Mouse (Mus musculus): ENCODE data around the gene Ndufc2. TPM values are rescaled to one million over a fixed set of nuclear protein-coding genes. Genes with fewer than 3 reads are reported as not detected.

The Ndufc2 gene
- polyA plus RNA-seq, 1 experiment = 389 TPM

DNA sequence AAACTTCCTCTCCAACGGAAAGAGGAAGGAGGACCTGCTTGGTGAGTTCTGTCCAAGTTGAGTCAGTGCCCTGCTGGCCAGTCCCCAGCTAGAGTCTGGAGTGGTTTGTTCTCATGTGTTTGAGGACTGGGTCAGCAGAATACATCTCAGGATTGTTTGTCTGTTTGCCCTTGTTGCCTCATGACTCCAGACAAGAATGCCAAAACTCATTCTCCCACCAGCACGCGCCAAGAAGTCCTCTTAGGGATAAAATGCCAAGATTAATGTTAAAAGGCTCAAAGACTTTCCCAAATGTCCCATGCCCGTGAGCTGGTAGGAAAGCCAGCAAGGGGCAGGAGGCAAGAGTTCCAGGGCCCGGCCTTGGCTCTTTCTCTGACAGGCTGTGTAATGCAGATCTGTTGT lies 42.9 kb upstream of the Ndufc2 start:
- Histone ChIP-seq H3K4me1 (ENCODE audit: control insufficient read depth, insufficient read depth, low read length) (no peaks in the 10 kb centered on the region), H3K36me3 (ENCODE audit: control insufficient read depth, insufficient read depth, low read length) (no peaks in the 10 kb centered on the region), H3K4me3 (ENCODE audit: insufficient read depth, low read depth, low read length) (no peak overlapping the region), H3K27me3 (replicated peaks; ENCODE audit: control insufficient read depth, insufficient read depth, low read length) (no peaks in the 10 kb centered on the region), H3K27ac (ENCODE audit: insufficient read depth, low read depth, low read length) (no peak overlapping the region)
- WGBS = 70% methylated on average over 5 of the region's 5 CpGs
- TF ChIP-seq POLR2A (IDR thresholded peaks at IDR 0.05; ENCODE audit: low read depth, low read length) = no peak
- TF ChIP-seq CTCF (conservative IDR thresholded peaks at IDR 0.05; ENCODE audit: insufficient read depth, insufficient read length, low read depth, low read length) = no peak
- peak; percentile 34 for DNase-seq

DNA sequence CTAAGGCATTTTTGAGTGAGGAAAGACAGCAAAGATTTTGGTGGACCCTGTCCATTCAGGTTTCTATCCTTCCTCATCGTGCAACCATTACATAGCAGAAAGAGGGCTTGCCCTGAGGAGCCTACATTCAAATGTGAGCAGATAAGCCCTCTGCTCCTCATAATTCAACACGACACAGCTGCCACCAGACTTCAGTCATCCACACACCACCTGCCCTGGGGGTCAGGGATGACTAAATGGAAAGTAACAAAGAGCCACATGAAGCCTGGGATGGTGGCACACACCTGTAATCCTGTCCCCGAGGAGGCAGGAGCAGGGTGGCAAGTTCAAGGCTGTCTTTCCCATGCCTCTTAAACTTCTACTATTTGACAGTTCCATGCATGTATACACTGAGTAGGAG lies 42.0 kb upstream of the Ndufc2 start:
- 77% methylated on average over 3 of the region's 3 CpGs for WGBS

DNA sequence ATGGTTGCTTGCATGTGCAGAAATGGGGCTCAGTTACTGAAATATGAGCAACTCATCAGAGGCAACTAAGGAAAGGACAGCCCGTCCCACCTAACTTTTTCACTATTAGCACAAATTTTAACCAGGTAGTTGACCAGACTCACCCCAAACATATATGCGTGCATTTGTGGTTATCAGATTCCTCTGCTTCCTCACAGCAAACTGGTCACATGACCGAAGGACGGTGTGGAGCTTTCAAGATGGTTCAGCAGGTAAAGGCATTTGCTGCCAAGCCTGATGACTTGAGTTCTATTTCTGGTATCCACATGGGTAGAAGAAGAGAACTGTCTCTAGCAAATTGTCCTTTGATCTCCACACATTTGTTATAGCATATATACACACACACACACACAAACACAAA lies 41.5 kb upstream of the Ndufc2 start:
- Histone ChIP-seq H3K4me3 (ENCODE audit: insufficient read depth, low read depth, low read length) (no peak overlapping the region), H3K36me3 (ENCODE audit: control insufficient read depth, insufficient read depth, low read length) (no peaks in the 10 kb centered on the region), H3K4me1 (ENCODE audit: control insufficient read depth, insufficient read depth, low read length) (no peaks in the 10 kb centered on the region), H3K27ac (ENCODE audit: insufficient read depth, low read depth, low read length) (no peak overlapping the region), H3K27me3 (replicated peaks; ENCODE audit: control insufficient read depth, insufficient read depth, low read length) (no peaks in the 10 kb centered on the region)
- WGBS = 86% methylated on average over 4 of the region's 4 CpGs
- DNase-seq = no peak
- TF ChIP-seq CTCF (conservative IDR thresholded peaks at IDR 0.05; ENCODE audit: insufficient read depth, insufficient read length, low read depth, low read length) (no peak), POLR2A (IDR thresholded peaks at IDR 0.05; ENCODE audit: low read depth, low read length) (no peak)

More for the DNA sequence above, 42.0 kb upstream of the Ndufc2 start:
- TF ChIP-seq POLR2A (IDR thresholded peaks at IDR 0.05; ENCODE audit: low read depth, low read length) = no peak
- TF ChIP-seq CTCF (conservative IDR thresholded peaks at IDR 0.05; ENCODE audit: insufficient read depth, insufficient read length, low read depth, low read length) = no peak
- Histone ChIP-seq H3K27me3 (replicated peaks; ENCODE audit: control insufficient read depth, insufficient read depth, low read length) (no peaks in the 10 kb centered on the region), H3K4me3 (ENCODE audit: insufficient read depth, low read depth, low read length) (no peak overlapping the region), H3K4me1 (ENCODE audit: control insufficient read depth, insufficient read depth, low read length) (no peaks in the 10 kb centered on the region), H3K36me3 (ENCODE audit: control insufficient read depth, insufficient read depth, low read length) (no peaks in the 10 kb centered on the region), H3K27ac (ENCODE audit: insufficient read depth, low read depth, low read length) (no peak overlapping the region)
- no peak for DNase-seq

DNA sequence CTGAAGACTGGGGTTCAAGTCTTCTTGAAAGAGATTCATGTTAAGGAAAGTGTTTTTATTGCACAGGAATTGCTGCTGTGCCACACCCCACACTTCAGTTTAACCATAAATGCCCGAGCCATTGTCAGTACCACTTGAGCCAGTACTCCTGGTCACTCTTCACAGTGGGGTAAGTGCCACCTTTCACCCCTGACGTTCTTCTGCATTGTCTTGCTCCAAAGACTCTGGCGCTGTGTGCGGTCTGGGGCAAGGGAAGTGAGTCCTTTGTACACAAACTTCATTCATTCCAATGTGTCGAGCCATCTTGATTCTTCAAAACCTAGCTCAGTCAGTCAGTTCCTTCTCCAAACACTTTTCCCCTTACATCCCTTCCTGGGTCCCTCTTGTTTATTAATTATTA lies 39.6 kb upstream of the Ndufc2 start:
- no peak overlapping the region for H3K27ac ChIP-seq (ENCODE audit: insufficient read depth, low read depth, low read length)
- TF ChIP-seq POLR2A (IDR thresholded peaks at IDR 0.05; ENCODE audit: low read depth, low read length) (no peak), CTCF (conservative IDR thresholded peaks at IDR 0.05; ENCODE audit: insufficient read depth, insufficient read length, low read depth, low read length) (no peak)
- DNase-seq = no peak
- H3K27me3 ChIP-seq (replicated peaks; ENCODE audit: control insufficient read depth, insufficient read depth, low read length) = no peaks in the 10 kb centered on the region; the same call in 1 of the 2 replicates
- WGBS = 70% methylated on average over 5 of the region's 5 CpGs
- H3K4me3 ChIP-seq (ENCODE audit: insufficient read depth, low read depth, low read length) = no peak overlapping the region
- no peaks in the 10 kb centered on the region for H3K36me3 ChIP-seq (ENCODE audit: control insufficient read depth, insufficient read depth, low read length)
- no peaks in the 10 kb centered on the region for H3K4me1 ChIP-seq (ENCODE audit: control insufficient read depth, insufficient read depth, low read length)

DNA sequence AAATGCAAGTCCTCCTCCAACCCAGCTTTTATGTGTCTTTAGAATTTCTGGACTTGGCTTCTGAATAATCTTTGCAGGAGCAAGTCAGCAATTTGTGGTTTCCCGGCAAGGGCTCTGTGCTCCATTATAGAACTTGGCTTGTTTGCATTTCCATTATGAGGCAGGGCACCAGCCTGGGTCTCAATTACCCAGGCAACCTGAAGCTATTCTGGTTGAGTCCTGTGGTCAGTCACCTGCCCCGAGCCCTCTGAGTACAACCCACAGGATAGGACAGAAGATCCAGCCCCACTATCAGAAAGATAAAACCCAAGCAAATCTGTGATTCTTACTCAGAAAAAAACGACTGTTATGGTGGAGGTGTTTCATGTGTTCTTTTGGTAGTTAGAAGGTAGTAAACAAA lies 38.8 kb upstream of the Ndufc2 start:
- H3K36me3 ChIP-seq (ENCODE audit: control insufficient read depth, insufficient read depth, low read length) = no peaks in the 10 kb centered on the region
- 64% methylated on average over 3 of the region's 3 CpGs for WGBS

DNA sequence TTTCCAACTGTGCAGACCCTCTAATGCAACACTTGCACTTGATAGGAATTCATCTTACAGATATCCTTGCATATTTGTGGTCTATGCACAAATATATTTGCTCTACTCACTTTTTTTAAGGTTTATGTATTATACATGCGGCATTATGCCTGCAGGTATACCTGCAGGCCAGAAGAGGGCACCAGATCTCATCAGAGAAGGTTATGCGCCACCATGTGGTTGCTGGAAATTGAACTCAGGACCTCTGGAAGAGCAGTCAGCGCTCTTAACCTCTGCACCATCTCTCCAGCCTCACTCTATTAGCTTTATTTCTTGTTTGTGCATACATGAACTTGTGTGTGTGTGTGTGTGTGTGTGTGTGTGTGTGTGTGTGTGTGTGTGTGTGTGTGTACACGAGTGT lies 38.3 kb upstream of the Ndufc2 start:
- TF ChIP-seq POLR2A (IDR thresholded peaks at IDR 0.05; ENCODE audit: low read depth, low read length) (no peak), CTCF (conservative IDR thresholded peaks at IDR 0.05; ENCODE audit: insufficient read depth, insufficient read length, low read depth, low read length) (peak; percentile 70)
- H3K27me3 ChIP-seq (replicated peaks; ENCODE audit: control insufficient read depth, insufficient read depth, low read length) = no peaks in the 10 kb centered on the region; the same call in 1 of the 2 replicates
- no peak overlapping the region for H3K27ac ChIP-seq (ENCODE audit: insufficient read depth, low read depth, low read length)
- H3K4me3 ChIP-seq (ENCODE audit: insufficient read depth, low read depth, low read length) = no peak overlapping the region
- 26% methylated on average over 4 of the region's 4 CpGs for WGBS
- no peak for DNase-seq
- H3K36me3 ChIP-seq (ENCODE audit: control insufficient read depth, insufficient read depth, low read length) = no peaks in the 10 kb centered on the region
- no peaks in the 10 kb centered on the region for H3K4me1 ChIP-seq (ENCODE audit: control insufficient read depth, insufficient read depth, low read length)

More for the DNA sequence above, 38.8 kb upstream of the Ndufc2 start:
- no peak for TF ChIP-seq POLR2A (IDR thresholded peaks at IDR 0.05; ENCODE audit: low read depth, low read length)
- no peak for TF ChIP-seq CTCF (conservative IDR thresholded peaks at IDR 0.05; ENCODE audit: insufficient read depth, insufficient read length, low read depth, low read length)
- DNase-seq = no peak
- no peak overlapping the region for H3K4me3 ChIP-seq (ENCODE audit: insufficient read depth, low read depth, low read length)
- no peaks in the 10 kb centered on the region; the same call in 1 of the 2 replicates for H3K27me3 ChIP-seq (replicated peaks; ENCODE audit: control insufficient read depth, insufficient read depth, low read length)
- H3K4me1 ChIP-seq (ENCODE audit: control insufficient read depth, insufficient read depth, low read length) = no peaks in the 10 kb centered on the region
- no peak overlapping the region for H3K27ac ChIP-seq (ENCODE audit: insufficient read depth, low read depth, low read length)

DNA sequence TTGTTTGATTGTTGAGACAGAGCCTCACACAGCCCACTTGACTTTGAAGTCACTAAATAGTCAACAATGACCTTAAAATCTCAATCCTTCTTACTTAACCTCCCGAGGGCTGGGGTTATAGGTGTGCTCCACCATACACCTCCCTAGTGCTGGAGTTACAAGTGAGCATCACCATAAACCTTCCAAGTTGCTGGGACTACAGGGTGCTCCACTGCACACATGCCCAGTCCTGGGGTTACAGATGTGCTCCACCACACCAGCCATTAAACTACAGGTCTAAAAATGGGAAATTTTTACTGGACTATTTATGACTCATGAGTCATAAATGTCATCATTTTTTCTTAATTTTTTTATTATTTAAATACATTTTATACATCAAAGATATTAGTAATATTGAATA lies 33.9 kb upstream of the Ndufc2 start:
- no peak for DNase-seq
- Histone ChIP-seq H3K27me3 (replicated peaks; ENCODE audit: control insufficient read depth, insufficient read depth, low read length) (no peaks in the 10 kb centered on the region; the same call in 1 of the 2 replicates), H3K36me3 (ENCODE audit: control insufficient read depth, insufficient read depth, low read length) (no peaks in the 10 kb centered on the region), H3K27ac (ENCODE audit: insufficient read depth, low read depth, low read length) (no peak overlapping the region), H3K4me1 (ENCODE audit: control insufficient read depth, insufficient read depth, low read length) (no peaks in the 10 kb centered on the region), H3K4me3 (ENCODE audit: insufficient read depth, low read depth, low read length) (no peak overlapping the region)
- no peak for TF ChIP-seq CTCF (conservative IDR thresholded peaks at IDR 0.05; ENCODE audit: insufficient read depth, insufficient read length, low read depth, low read length)
- no peak for TF ChIP-seq POLR2A (IDR thresholded peaks at IDR 0.05; ENCODE audit: low read depth, low read length)
- WGBS = 91% methylated on average over 1 of the region's 1 CpGs
